Mouse (Mus musculus) CD8-positive naive resting alpha-beta T cell, adult 2 months (primary cell): ENCODE measurements around the gene Ftcd.

Experiments
- DNase-seq, 2 experiments: peaks; one replicate each; pipeline ENCODE4 v3.0.0; 2022; ENCODE audit warnings: low read depth in 2 of 2, low spot score in 2 of 2

Ftcd gene

GRCm38 (mm10) chr10:76602690-76603089, 27.2 kb downstream of the Ftcd start:
- no peak for DNase-seq

- no peak for DNase-seq
Observed at GRCm38 (mm10) chr10:76612473-76612872, 37.0 kb downstream of the Ftcd start.

DNA sequence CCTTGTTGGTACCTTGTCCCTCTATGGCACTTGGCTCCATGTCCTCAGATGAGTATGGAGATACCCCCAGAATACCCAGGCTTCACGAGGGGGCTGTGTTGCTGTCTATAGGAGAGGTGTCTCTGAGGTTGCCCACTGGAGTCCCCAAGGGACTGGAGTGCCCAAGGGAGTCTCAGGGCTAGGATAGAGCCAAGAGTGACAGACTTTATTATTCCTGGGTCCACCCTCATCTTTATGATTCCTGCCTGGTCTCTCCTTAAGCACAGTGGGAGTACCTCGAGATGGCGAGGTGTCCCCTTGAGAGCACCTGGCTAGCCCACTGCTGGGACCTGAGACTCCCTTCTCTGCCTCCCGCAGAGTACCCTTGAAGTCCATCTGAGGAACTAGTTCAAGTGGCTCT, 47.0 kb downstream of the Ftcd start:
- no peak for DNase-seq

DNA sequence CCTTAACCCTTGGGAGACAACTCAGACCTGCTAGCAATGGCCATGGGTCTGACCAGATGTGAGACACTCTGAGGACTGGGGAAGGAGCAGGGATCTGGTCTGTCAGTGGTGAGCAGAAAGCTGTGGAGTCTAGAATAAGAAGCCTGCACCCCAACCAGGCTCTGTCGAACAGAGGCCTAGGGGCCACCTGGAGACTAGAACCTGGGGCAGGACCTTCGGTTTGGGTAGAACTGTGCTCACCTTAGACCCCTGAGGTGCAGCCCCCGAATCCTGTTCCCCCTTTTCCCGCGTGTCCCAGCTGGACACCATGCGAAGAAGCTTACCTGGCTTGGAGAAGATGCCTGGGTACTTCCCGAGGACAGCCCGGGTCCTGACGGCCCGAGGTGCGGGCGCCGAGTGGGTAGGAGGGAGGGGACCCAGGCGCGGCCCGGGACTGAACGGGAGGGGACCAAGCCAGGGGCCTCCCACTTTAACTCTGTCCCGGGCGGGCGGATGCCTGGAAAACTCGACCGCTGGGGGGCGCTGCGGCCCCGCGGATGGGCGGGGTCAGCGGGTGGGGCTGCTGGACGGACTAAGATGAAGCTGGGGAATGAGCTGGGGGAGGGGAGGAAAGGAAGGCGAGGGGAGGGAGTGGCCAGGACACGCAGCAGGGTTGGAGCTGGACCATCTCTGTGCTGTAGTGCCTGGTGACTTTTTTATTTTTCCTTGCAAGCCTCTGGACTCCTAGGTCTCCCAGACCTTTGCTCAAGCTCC, 47.7 kb downstream of the Ftcd start, which contains the start of gene Col6a2:
Gene Col6a2, minus strand, starts transcription at position 703 of the 753 bp plus-strand sequence.
- peak; percentile 6 to 40 for DNase-seq

DNA sequence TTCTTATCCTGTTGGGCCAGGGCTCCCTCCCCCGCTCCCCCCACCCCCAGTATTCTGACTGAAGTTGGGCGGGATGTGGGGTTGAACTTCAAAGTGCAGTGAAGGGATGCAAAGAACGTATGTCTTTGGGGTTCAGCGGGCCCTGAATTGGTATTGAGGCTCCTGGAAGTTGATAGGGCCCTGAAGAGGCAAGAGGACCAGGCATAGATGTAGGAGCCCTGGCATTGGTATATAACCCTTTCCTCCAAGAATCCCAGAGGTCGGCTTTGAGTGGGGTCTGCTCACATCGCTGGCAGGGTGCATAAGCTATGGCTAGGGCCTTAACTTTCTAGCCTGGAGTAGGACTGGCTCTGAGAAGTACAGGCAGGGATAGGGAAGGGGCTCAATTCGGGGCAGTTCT, 48.3 kb downstream of the Ftcd start:
- no peak for DNase-seq

DNA sequence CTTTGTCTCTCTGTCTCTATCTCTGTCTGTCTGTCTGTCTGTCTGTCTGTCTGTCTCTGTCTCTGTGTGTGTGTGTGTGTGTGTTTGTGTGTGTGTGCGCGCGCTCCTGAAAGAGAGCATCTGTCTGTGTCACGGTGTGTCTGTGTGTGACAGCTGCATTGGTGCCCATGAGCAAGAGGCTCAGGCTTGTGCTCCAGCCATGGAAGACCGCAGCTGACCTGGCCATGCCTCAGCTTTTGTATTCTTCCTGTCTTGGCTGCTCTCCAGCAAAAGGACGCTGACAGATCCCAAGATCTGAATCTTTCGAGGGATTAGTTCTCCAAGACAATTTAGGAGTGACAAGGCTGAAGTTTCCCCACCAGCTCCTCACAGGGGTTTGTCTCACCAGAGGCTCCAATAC, 49.5 kb downstream of the Ftcd start:
- DNase-seq, result no peak

- DNase-seq, result no peak
Observed at GRCm38 (mm10) chr10:76627714-76628113, 52.3 kb downstream of the Ftcd start.

DNA sequence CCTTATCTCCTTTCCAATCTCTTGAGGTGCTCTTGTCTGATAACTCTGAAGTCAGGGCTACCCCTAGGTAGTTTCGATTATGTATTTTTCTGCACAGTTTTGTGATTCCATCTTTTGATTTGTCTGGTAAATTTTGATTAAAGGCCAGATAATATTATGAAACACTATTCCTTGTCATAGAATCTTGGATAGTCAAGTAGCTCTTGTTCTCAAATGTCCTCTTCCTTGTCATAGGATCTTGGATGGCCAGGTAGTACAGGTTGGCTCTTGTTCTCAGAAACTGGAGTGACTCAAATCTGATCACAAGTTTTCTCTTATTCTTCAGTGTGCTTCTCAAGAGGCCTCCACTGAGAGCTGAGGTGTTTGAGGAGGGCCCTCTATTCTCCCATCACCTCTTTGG, 55.2 kb downstream of the Ftcd start:
- DNase-seq, result no peak

DNA sequence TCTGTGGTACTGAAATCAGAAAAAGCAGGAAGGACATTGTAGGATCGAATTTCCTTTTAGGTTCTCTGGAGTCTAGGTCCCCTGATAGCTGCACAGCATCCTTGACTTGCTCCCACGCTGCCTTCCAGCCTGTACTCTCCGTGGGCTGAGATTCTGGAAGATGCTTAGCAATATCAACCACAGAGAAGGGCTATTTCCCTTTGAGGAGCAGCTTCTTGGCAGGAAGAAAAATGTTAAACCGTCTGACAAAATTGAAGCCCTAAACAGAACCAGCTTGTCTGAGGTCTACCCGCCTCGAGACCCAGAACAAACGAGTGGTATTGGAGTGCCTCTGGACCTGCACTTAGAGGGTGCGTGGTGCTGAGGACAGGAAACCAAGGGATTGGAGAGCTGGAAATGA, 57.2 kb downstream of the Ftcd start:
- DNase-seq, result no peak

GRCm38 (mm10) chr10:76634094-76634571, 58.7 kb downstream of the Ftcd start:
- DNase-seq, result no peak

DNA sequence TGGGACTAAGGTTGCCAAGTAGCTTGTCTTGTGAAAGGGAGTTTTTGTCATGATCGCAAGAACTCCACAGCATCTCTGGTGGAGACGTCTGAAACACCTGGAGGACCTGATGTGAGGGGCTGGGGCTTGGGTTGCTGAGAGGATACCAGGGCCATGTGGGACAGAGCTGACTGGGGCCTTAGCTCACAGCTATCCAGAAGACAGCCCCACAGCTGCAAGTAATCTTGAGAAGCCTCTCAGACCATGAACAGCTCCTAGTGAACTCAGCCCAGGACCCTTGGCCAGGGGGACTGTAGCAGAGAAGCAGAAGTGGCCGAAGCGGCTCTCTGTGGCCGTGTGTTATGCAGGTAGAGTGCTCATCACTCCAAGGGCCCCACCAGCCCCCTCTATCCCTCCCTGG, 59.1 kb downstream of the Ftcd start:
- no peak for DNase-seq

- DNase-seq, result no peak
Observed at GRCm38 (mm10) chr10:76636026-76636425, 60.6 kb downstream of the Ftcd start.

GRCm38 (mm10) chr10:76636601-76637000, 61.2 kb downstream of the Ftcd start:
- DNase-seq, result no peak
